Mouse (Mus musculus): ENCODE data around the gene Cep128.

The Cep128 gene

DNA sequence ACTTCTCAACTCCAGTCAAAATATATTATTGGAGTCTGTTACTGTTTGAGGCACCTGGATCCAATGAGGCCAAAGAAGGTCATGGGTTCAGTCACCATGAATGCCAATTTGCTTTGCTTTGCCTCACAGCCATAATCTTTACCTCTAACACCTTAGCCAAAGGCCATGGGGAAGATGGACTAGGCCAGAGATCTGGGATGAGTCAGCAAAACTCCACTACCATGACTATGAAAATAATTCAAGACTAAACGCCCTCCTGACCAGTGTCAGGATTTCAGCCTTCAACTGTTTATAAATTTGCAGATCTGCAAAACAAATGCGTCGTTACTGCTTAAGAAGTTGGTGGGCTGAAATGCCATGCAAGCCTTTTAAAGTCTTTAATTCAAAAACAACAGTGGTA is 76.5 kb downstream of the Cep128 start:
- DNase-seq (ENCODE audit: low read depth, low spot score): no peak

DNA sequence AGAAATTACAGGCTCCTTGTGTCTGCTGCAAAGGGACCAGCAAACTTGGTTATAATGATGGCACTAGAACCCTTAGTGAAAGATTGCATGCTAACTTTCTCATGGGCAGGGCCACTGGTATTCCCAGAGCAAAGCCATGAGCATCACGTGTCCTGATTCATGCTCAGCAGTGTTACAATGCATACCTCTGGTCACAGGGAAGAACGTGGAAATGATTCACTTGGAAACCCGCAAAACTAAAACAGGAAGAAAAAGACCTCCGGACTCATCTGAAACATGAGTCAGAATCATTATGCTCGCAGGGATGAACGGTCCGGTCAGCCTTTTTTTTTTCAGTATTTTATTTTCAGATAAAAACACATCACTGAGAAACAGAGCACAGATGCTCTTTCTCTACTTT is 78.4 kb downstream of the Cep128 start:
- no peak for DNase-seq (ENCODE audit: low read depth, low spot score)

DNA sequence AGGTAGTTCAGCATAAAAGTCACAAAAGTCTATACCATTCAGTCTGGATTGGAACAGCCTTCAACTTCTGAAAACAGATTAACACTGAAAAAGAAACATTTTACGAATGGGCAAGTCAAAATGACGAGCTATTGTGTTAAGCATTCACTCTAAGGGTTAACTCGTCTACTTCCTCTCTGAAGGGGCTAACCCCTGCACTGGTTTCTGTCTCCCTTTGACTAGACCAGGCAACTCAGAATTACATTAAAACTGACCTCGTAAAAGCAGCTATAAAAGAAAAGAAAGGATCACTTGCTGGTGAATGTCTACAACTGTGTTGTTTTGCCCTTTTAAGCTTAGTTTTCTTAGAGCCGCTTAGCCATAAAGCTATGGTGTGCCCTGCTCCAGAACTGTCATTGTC is 79.2 kb downstream of the Cep128 start:
- DNase-seq (ENCODE audit: low read depth, low spot score): no peak

DNA sequence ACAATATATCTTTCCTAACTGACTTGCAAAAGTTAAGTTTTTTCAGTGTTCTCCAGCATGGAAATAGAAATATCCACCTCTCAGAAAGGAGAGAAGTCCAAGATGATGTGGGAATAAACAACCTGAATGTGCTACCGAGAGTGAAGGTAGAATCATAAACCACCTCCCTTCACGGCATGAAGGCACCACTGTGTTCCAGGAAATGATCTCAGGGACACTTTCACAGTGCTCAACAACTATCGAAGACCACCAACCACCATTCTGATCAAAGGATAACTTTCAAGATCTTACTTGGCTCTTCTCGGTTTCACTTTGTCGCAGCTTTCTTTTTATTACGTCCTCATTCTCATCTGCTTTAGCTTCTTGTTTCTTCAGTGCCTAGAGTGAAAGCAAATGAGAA is 85.5 kb downstream of the Cep128 start:
- DNase-seq (ENCODE audit: low read depth, low spot score): no peak

DNA sequence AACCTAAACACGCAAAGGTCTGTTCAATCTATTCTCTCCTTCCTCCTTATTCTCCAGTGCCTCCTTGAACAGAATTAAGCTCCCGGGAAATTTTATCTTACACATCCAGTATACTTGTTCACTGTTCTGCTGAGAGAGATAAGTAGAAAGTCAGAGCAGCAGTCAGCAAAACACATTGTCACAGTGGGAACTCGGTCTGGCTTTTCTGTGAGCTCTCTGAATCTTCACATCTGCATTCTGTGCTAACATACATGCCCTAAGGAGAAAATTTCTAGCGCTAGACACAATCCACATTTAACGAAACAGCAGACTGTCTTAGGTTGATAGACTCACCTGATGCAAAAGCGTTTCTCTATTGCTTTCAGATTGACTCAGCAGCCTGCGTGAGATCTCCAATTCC is 88.3 kb downstream of the Cep128 start:
- DNase-seq (ENCODE audit: low read depth, low spot score): no peak

DNA sequence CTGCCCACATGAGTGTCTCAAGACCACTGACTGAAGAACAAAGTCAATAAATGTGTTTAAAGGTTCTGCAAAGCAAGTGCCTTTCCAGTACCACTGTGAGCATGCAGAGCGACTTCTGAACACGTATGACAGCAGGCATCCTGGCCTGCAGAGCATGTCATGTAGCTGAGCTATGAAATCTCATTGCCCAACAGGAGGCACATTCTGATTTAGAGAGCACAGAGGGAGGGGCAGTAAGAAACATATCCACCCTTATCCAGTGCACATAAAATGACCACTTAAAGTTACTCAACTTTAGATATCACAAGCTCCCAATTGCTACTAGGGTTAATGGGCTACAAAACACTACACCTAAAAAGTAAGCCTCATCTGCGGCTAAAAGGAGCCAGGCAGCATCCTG is 88.8 kb downstream of the Cep128 start:
- no peak for DNase-seq (ENCODE audit: low read depth, low spot score)

DNA sequence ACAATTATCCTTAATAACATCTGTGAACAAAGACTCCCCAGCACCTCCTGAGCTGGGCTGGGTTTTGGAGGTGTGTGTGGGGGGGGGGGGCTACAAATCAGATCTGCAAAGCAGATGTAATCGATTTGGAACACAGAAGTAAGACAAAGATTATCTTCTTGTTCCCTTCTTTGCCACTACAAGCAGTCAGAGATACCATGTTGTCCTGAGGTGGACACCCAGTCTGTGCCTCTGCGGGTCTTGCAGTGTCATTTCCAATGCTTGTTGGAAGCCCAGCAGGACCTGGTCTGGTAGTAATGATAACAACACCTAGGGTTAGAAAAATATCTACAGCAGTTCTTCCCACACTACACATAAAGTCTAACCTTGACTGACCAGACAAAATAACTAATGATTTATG is 110.3 kb downstream of the Cep128 start:
- DNase-seq (ENCODE audit: low read depth, low spot score): no peak

DNA sequence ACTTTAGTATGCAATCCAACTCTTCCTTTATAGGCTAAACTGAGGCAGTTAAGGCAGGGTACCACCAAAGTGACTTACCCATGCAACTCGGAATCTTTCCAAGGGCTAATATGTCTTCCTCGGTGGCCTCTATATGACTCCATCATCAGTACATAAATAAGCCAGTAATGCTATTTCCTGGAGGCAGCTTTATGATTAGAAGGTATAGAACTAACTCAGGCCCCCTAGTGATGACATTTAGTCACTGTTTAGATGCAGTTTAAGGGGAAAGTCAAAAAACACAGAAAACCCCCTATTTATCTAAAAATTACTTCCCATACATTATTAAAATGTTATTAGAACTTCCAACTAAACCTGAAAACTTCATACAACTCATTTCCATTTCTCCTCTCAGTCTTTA is 114.6 kb downstream of the Cep128 start:
- DNase-seq (ENCODE audit: low read depth, low spot score): no peak

DNA sequence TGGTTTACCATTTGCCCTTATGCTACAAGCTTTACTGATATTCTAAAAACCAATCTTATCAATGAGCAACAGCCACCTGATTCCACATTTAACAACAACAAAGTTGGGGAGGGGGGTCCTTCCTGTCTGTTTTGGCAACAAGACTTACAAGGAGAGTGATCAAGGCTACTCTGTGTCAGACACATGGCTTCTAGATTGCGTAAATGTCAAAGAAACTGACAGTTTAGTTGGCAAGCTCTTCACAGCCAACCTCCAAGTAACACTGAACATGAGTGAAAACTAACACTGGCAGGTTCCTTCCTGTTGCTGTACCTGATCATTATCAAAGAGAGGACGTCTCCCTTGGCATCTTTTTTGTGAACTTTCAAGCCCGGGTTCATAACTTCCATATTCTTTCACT is 115.2 kb downstream of the Cep128 start:
- no peak for DNase-seq (ENCODE audit: low read depth, low spot score)

DNA sequence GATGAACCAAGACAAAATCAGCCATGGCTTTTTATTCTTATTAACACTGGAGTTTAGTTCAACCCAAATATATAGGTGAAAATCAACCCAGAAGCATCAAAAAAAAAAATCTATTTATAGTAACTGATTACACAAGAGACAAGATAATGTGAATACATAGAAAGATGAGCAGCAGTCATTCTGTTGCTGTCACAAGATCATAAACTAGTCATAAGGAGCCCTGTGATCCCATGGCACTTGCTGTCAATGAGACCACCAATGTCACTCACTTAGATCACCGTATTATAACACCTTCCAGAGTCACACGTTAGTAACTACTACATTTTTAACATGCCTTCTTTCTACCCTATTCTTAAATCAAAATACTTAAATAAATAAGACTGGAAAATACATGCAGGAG is 118.2 kb downstream of the Cep128 start:
- DNase-seq (ENCODE audit: low read depth, low spot score): no peak

DNA sequence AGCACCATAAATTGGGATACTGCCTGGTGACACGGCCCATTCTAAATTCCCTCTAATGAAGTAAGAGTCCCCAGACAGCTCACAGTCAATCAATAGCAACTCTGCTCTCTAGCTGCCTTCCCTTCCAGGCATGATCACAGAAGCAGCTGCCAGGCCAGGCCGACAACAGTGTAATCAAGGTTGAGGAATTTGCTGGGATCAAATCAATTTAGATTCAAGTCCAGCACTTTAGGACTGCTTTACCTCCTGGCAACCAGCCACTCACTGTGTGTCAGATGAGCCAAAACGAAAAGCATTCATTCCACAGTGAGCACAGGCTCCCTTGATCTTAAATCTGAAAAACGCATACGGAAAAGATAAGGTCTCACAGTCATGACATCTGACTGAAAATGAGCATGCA is 118.7 kb downstream of the Cep128 start:
- no peak for DNase-seq (ENCODE audit: low read depth, low spot score)

DNA sequence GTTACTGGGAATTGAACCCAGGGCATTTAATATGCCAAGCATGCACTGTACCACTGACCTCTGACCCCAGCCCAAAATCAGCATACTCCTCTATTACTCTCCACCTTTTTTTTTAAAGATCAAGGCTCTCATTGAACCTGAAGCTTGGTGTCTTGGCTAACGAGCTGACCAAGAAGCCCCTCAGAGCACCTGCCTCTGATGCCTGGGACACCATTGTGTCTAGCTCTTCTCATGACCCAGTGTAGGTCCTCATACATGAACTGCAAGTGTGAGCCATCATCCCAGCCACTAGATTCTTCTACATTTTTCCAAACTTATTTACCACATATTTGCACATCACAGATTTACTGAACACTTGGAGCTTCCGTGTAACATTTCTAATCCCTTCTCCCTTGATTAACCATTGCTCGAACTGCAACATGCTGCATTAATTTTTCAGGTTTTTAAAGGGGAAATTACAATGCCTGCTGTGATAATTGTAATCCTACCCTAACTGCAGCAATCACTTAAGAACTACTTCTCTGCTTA is 119.3 kb downstream of the Cep128 start:
- DNase-seq (ENCODE audit: low read depth, low spot score): no peak

DNA sequence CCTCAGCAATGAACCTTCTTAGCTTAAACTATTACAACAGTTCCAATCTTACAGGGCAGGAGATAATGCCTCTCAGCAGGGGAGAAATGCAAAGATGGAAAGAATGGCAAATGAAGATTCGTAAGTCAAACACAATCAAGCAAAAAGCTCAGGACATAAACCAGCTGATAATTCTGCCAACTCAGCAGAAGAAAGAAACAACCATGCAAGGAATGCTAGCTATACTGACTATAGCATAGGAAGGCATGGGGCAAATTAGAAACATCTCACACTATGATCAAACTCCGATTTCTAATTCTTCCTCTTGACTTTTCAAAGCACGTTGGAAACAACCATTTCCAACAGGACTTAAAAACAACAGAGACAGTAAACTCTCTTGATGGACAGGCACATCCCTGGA is 120.5 kb downstream of the Cep128 start:
- no peak for DNase-seq (ENCODE audit: low read depth, low spot score)

DNA sequence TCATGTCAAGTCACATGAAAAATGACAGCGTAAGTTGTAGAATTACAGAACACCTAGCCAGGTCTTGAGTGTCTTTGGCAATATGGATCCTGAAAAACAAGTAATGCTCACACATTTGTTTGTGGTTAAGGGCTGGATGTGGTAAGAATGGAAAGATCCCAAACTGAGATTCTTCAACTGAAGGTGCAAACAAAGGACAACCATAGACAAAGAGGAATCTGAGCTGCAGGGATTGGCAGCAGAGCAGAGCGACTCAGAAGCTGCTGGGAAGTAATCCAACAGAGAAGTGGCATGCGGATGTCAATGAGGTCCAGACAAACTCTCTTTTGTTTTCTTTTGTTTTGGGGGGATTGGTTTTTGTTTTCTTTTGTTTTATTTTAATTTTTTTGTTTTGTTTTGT is 121.4 kb downstream of the Cep128 start:
- no peak for DNase-seq (ENCODE audit: low read depth, low spot score)

DNA sequence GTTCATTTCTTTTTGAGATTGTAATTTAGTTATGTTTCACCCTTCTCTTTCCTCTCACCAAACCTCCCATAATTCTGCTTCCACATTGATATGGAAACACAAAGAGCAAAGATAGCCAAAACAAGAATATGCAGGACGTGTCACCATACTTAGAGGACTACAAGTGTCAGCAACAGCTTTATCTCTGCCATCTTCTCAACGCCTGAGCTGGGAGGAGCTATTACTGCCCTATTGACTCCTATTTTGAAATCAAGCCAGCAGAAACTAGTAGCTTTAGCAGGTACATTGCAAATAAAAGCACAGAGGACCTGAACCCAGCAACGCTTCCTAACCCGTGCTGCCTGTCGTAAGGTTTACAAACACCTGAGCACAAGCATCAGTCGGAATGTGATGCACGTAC is 127.9 kb downstream of the Cep128 start:
- DNase-seq (ENCODE audit: low read depth, low spot score): no peak

DNA sequence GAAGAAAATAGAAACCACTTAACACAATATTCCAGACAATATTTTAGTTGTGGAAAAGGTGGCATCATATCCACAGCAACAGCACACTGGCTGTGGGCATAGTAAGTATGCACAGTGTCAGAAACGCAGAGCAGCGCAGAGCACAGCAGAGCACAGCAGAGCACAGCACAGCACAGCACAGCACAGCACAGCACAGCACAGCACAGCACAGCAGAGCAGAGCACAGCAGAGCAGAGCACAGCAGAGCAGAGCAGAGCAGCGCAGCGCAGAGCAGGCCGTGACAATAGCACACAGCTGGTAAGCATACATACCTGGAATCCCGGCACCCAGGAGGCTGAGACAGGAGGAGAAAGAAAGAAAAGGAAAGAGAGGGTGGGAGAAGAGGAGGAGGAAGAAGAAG is 129.4 kb downstream of the Cep128 start:
- DNase-seq (ENCODE audit: low read depth, low spot score): no peak

DNA sequence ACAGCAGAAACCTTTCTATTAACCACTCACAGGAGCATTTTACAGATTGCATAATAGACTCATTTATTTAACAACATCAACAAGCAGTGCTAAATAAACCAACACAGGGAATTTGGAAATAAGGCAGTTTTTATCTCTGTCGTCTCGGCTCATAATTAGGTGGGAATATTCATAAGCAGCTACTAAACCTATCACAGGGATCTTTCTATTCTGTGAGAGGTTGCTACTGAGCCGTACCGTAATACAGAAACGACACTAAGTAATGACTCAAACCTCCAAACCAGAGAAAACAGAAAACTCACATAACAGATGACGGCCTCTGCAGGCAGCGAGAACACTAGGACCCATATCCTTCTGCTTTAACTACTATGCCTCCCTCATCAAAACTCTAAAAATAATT is 163.6 kb downstream of the Cep128 start:
- no peak for DNase-seq (ENCODE audit: low read depth, low spot score)

DNA sequence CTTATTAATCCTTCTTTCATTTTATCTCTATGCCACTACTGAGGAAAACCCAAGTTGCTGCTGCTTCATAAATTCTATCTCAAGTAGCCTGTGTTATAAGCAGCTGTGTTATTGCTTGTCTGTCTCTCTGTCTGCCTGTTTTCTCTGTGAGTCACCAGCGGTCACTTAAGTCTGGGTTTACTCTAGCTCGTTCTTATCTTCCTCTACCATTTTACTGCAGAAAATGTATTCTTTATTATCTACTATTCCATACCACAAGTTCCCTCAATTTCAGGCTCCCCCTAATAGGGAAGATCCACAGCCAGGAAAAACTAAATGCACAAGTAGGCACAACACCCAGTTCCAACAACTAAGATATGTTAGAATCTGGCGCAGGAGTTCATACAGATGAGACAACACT is 178.7 kb downstream of the Cep128 start:
- no peak for DNase-seq (ENCODE audit: low read depth, low spot score)

DNA sequence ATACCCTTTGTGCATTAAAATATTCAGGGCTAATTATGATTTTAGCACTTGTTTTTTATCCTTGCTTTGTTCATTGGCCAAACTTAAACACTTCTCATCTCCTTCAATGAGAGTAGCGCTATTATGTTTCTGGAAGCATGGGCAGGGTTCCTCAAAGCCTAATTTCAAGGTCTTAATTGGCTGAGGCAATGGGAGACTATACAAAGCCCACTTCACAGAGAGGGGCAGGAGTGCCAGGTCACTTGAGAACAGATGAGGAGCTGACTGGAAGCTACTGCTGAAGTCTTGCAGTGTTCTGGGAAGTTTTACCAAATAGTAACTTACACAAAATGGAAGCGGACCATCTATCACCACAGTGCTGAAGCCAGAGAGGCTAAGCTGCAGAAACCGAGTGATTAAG is 179.9 kb downstream of the Cep128 start:
- no peak for DNase-seq (ENCODE audit: low read depth, low spot score)

DNA sequence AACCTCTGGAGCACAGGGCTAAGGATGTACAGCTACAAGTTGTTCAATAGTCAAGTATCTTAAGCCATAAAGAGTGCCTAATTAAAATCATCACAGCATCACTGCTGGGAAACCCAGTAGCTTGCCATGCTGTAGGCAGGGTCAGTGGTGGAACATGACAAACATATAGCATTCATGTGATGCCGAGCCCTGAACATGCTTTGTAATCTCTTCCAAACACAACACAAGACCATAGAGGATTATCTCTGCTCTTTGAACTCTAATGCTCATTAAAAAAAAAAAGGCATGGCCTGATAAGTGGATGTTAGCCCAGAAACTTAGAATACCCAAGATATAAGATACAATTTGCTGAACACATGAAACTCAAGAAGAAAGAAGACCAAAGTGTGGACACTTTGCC is 181.7 kb downstream of the Cep128 start:
- DNase-seq (ENCODE audit: low read depth, low spot score): no peak

DNA sequence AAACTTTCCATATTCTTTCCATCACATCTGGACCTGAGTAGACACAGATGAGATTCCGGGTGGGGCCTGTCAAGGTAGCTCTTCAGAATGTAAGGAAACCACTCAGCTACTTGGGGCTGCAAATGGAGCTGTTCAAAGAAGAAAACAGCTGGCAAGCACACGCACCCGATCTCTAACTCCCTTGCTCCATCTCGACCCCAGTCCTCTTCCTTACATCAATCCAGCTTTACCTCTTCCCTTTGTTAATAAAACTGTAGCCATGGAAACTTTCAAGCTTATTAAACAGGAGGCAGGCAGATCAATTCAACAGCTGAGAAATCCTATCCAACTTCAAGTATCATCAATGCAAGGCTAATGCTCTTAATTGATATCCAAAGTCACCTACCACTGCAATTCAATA is 195.1 kb downstream of the Cep128 start:
- DNase-seq (ENCODE audit: low read depth, low spot score): no peak

DNA sequence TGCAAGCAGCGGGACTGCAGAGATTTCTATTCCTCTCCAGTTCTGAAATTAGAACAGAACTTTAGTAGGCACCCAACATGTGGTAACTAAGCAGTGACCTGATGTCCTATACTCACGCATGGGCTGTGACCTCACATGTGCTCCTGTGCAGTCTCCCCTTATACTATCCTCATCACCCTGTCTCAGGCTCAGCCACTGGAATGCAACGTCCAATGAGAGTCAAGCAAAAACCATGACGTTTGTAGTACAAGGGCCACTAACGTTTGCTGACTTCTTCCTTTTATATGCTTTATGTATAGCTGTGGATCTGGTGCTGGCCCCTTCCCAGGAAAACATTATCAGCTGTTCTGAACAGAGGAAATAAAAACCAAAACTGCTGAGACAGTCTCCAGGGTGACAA is 198.6 kb downstream of the Cep128 start:
- DNase-seq (ENCODE audit: low read depth, low spot score): no peak

DNA sequence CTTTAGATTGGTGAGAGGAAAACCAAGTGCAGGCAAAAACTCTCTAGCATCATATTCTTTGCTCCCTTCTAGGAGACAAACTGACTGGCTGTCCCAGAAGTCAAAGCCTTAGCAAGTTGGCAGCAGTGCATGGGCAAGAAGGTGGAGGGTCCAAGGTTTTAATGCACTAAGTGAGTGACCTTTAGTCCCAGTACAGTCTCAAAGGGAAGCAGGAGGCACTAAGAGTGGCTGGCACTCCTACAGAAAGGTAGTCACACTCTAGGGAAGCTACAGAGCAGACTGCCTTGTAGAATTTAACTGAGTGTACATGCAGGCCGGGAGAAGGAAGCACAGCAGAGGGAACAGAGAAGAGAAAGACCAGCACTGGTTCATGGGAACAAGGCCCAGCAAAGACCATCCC is 199.6 kb downstream of the Cep128 start:
- no peak for DNase-seq (ENCODE audit: low read depth, low spot score)

DNA sequence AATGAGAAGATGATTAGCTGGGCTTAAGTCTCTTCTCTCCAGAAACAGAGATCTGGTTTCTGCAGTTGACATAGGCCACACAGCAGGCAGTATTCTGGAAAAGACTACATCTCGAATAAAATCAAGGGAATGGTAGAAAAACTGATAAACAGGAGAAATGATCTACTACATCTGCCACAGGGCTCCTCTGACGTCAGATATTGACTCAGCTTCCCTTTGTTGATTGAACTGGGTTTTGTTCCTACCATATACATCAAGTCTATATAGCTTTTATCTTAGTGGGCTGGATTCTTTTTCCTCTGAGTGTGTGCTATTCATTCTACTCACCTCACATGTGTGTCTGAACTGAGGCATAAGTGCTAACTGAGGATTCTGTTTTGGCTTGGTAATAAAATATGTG is 200.3 kb downstream of the Cep128 start:
- DNase-seq (ENCODE audit: low read depth, low spot score): no peak
